Mouse (Mus musculus) liver, adult (tissue): Measurements from ENCODE around the gene Tbx19.

ENCODE experiments used
- GATA4 ChIP-seq: IDR thresholded peaks from 2 replicates; pipeline ENCODE4 v1.6.1; 2014; ENCODE audit warnings: mild to moderate bottlenecking, low read length; ENCODE audit not compliant: insufficient replicate concordance

The Tbx19 gene

DNA sequence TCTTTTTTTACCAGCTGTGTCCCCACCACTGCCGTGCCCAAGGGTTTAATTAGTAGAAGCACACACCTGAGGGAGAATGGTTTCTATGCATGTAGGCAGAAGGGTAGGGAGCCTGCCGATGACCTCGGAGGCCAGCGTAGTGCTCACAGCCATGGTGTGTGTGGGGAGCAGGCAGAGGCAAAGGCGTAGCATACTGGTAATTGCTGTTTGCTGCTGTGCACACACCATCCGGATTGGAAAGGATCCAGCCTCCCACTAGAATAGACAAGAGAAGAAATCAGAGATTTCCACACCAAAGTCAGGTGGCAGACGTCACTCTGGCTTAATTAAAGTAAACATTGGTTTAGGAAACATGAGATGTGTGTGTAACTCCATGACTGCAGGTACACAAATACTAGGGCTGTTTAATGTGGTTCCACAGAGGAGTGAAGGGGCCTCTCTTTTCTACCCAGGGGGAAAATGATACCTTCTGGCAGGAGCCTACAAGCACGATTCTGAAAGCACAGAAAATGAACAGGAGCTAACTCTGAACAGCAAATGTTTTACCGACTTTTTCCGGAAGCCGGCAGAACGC is 18.1 kb downstream of the Tbx19 start:
- TF ChIP-seq GATA4 = no peak

DNA sequence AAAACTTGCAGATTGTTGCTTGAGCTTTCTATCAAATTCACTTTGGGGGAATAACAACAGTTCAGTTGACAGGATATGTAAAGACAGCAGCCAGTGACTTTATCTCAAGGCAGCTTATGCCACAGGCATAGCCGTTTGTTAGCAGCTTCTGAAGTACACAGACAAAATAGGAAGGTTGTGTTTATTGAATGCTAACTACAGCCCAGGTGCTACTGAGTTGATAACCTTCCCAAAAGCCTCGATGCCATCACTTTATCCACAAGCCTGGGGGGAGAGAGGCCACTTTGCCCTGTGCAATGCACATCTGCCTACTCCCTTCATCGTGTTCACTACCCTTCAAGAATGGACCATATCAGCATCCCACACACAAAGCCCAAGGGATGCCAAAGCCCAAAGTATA is 20.3 kb downstream of the Tbx19 start:
- TF ChIP-seq GATA4 = no peak

DNA sequence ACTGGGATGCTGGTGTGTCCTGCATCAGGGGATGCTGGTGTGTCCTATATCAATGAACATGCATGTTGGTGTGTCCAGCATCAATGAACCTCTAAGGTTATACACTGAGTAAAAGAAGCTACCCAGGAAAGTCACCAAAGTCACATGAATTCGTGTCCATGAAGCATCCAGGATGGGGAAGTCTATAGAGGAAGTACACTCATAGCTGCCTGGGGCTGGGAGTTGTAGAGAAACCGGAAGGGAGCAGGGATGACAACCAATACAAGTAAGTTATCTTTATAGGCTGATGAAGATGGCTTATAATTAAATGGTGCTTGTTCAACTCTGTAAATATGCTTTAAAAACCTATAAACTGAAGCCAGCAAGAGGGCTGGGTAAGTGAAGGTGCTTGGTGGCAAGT is 26.7 kb downstream of the Tbx19 start:
- TF ChIP-seq GATA4 = no peak

DNA sequence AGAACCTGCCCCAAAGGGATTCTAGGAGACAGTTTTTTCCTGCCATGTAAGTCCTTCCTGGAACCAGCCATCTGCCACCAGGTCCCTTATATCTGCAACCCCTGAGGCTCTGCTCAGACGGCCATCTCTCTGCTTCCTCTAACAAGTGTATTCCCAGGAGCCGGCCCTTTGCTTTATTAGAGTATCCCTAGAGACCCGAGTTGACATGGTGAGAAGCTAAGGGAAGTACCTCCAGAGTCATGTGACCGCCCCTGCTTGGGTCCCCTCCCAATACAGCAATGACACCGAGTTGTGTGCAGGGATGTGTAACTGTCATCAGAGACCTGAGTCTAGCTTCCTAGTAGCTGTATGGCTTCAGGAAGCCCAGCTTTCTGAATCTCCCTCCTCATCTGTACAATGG is 27.3 kb downstream of the Tbx19 start:
- no peak for TF ChIP-seq GATA4

DNA sequence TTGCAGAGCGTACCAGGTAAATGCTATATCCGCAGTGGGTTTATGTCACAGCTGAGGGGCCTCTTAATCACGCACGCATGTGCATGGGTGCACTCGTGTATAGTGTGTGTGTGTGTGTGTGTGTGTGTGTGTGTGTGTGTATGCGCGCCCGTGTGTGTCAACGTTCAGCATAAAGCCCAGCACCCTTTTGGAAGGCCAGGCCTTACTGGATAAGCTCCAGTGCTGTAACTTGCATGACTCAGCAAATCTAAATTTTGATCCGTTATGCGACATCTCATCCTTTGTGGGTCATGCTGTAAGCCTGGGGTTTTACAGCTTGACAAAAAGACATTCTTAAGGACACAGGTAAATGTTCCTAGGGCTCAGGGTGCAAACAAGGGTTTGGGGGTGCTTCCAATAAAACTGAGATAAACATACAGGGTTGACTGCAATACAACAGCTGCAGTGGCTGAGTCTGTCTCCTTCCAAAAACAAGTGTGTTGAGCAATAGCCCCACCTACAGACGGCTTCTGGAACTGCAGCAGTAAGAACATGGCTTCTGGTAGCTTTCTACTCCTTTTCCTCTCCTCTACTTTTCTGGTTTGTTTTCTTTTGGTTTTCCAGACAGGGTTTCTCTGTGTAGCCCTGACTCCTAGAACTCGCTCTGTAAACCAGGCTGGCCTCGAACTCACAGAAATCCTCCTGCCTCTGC is 28.2 kb downstream of the Tbx19 start:
- TF ChIP-seq GATA4 = no peak

DNA sequence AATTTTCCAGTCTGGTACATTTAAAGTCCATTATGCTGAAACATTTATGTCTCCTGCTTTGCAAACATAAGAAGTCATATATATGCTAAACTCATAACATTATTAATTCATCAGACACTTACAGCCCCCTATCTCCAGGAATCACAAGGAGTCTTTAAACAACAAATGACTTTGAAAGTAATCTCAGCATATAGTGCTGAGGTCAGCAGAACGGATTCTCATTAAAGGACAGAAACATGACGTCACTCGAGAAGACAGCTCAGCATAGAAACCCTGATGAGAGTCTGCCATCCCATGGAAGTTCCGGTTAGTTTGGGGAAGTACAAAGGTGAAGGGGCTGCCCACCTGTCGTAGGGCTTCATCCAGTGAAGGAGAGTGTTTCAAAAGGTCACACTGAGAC is 31.0 kb downstream of the Tbx19 start:
- no peak for TF ChIP-seq GATA4

DNA sequence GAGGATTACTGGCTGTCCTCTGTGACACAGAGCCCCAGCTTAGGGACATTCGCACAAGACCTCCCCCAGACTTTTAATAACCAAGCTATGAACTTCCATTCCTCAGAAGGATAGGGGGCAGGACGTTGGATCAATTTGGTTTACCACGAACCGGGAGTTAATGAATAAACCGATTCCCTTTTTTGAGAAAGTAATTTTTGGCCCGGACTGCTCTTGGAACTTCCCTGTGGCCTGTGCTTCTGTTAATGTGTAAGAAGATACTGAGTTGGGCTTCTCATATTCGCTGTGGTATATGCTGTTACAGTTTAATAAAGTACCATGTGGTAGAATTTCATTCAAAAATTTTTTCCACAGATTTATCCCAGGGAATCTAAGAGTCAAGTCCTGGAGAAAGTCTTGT is 39.5 kb downstream of the Tbx19 start:
- no peak for TF ChIP-seq GATA4

DNA sequence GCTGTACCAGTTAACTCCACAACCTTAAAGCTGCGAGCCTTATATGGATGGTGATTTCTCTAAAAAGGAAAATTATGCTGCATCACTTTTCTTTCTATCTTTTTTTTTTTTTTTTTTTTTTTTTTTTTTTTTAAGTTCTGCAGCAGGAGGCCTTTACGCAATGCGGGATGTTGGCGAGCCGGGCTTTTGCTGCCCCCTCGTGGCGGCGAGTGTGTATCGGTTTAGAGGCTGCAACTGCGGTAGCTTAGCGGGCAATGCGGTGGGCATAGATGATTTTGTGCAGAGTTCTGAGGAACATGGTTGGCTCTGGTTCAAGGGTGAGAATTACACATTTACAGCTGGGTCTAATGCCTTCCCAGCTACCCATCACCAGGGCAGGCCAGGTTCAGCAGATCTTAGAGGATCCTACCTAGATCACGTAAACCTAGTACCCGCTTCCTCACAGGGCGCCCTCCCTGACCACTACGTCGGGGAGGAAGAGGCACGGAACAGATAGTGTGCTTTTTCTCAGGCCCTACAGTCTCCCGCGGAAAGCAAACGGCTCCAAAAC is 40.1 kb downstream of the Tbx19 start:
- TF ChIP-seq GATA4 = no peak

DNA sequence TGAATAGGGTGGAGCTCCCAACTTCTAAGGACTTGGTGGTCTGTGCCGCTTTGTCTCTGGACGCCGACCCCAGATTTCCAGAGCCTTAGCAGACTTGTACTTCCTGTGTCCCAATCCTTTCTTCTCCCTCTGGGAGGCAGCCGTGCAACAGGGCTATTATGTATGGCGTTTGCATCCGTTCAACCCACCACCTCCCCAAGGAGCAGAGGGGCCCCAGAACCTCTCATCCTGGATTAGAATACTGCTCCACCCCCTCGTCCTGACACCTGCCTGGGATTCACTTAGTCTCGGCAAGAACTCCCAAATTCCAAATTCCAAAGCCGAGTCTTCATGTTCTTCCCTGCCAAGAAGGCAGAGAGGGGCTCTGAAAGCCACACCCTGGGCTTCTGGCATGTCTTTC is 40.8 kb downstream of the Tbx19 start:
- no peak for TF ChIP-seq GATA4

DNA sequence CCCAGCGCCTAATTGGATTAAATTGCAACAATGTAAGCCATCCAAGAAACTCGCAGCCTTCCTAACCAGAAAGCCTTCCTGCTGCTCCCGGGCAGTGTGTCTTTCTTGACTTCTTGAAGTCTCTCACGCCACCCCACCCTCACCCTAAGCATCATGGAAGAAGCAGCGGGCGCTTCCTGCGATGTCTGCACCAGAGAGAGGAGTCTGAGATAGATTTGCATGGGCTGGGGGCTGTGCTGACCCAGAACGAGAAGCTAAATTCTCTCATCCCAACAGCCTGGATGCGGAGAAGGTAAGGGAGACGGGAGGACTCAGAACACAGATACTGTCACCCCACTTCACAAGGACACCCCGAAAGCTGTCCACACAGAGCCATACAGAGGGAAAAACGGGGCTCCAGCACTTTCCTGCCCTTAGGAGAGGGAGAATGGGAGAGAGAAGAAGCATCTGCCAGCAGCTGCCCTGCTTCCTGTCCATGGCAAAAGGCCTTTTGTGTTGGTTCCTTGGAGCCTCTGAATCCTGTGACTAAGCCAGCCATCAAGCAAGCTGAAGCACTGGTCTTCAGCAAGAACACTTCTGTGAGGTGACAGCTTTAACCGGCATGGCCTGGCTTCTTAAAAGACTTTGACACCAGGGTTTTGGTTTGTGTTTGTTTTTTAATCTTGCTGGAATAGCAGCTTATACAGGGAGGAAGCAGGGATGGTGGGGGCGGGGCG is 41.4 kb downstream of the Tbx19 start:
- TF ChIP-seq GATA4 = no peak

DNA sequence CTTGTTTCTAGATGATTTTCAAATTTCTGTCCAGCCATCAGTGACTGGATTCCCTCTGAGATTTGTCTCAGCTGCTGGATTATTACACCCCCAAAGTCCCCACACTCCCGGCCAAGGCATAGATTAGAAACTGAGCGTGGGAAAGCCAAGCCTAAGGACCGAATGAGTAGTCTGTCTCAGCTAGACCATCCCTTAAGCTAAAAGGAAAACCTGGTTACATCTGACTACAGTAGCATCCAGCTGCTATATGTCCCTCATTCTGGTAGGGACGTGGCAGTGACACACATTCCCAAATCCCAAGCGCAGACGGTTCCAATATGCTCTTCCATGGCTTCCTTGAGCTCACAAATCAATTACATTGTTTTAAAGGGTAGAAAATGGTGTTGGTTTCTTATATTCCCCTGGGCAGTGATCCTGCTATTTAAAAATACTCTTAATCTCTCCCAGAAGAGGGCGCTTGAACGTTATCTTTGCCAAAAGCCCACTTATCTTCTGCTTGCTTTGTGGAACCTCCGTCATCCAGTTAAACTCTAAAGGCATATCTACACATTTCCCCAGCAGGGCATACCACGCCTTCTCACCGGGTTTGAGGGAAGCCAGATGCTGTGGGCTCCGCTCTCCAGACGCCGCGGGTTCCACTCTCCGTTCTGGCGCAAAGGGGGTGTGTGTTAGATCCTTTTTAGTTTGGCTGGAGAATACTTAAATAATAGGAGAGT is 46.0 kb downstream of the Tbx19 start:
- peak; percentile 47; the same call in 1 of the 2 replicates for TF ChIP-seq GATA4

DNA sequence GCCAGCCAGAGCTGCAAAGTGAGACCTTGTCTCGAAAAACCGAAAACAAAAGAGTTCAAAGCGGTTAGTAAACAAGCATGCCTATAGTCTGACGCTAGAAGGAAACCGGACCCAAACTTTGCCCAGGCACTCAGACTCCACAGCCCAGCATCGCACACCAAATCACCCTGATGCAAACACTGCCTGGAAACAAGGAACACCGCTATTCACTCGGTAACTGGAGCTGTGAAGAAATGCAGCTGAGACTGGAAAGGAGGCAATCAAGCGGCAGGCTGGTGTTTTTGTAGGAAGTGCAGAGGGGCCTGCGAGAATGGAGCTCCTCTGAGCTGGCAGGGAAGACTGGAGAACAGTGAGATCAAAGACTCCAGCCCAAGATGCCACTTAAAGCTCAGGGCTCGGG is 46.9 kb downstream of the Tbx19 start:
- no peak for TF ChIP-seq GATA4

DNA sequence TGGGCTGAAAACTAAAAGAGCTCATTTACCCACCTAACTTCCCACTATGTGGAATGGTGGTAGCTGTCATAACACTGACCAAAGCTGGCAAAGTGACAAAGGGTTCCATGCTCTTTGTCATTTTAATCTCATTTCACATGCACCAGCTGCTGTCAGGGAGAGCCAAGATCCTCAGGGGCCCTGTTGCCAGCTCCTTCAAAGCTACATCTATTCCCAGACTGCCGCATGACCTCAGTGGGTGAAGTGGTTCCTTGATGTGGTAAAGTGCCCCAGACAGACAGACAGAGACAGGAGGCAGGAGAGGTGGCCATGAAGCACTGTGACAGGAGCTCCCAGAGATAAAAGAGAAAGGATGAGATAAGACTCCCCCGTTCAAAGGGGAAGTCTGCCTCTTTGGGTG is 49.9 kb downstream of the Tbx19 start:
- no peak for TF ChIP-seq GATA4

DNA sequence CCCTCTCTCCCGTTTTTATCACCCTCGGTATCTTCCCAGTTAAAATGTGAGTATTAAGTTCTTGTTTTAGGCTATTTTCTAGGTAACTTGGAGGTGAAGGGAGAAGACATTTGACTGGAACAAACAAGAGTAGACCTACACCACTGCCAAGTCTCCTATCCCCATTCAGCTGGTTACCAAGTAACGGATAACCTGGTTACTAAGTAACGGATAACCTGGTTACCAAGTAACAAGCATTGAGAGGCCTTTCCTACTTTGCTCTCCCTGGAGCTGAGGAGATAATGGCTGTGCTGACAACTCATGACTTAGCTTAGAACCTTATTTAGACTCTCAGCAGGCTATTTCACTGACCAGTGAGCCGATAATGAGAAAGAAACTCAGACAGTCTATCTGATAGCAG is 51.4 kb downstream of the Tbx19 start:
- TF ChIP-seq GATA4 = no peak

DNA sequence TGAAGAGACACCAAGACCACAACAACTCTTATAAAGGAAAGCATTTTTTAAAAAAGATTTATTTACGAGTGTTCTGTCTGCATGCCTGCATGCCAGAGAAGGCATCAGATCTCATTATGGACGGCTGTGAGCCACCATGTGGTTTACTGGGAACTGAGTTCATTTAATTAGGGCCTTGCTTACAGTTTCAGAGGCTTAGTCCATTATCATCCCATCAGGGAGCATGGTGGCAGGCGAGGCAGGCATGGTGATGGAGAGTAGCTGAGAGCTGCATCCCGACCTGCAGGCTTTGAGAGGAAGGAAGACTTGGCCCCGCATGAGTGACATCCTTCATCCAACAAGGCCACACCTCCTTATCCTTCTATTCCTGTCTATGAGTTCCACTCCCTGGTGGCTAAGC is 52.1 kb downstream of the Tbx19 start:
- TF ChIP-seq GATA4 = no peak

DNA sequence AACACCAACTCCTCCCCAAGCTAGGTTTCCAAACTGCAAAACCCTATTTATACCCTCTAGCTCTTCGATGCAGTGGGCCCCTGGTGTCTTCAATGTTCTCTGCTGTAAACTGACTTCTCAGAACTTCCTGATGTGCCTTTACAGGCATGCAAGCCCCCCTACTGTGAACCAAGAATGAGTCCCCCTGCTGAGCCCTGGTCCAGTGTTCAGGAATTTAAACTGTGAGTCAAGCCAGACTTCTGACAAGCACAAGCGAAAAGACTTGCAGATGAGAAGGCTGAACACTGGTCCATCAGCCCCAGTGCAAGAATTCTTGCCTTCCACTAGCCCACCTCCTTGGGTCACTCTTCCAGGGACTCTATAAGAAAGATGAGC is 54.6 kb downstream of the Tbx19 start:
- TF ChIP-seq GATA4 = no peak
